Mouse (Mus musculus): ENCODE data around the gene Bcar3. TPM values are rescaled to one million over a fixed set of nuclear protein-coding genes. Genes with fewer than 3 reads are reported as not detected.

The Bcar3 gene
- polyA plus RNA-seq, 1 experiment: 17.2 TPM

GRCm38 (mm10) chr3:122430780-122431497, 137.0 kb downstream of the Bcar3 start:
- Histone ChIP-seq H3K27me3 (ENCODE audit: control insufficient read depth, insufficient read depth, low read length) (no peaks in the 10 kb centered on the region), H3K4me1 (ENCODE audit: control insufficient read depth, insufficient read depth, low read length) (no peaks in the 10 kb centered on the region), H3K4me3 (replicated peaks; ENCODE audit: insufficient read depth, low read depth, low read length) (no peak overlapping the region), H3K27ac (ENCODE audit: insufficient read depth, low read length) (no peak overlapping the region)
- no peak for TF ChIP-seq CTCF (IDR thresholded peaks at IDR 0.05; ENCODE audit: borderline replicate concordance, insufficient read depth, low read depth, low read length)
- no peak for TF ChIP-seq POLR2A (IDR thresholded peaks at IDR 0.05; ENCODE audit: borderline replicate concordance, insufficient read depth, low read length)
- WGBS: 52% methylated on average over 7 of the region's 7 CpGs
- no peak for DNase-seq

GRCm38 (mm10) chr3:122432811-122433406, 139.0 kb downstream of the Bcar3 start:
- TF ChIP-seq POLR2A (IDR thresholded peaks at IDR 0.05; ENCODE audit: borderline replicate concordance, insufficient read depth, low read length) (no peak), CTCF (IDR thresholded peaks at IDR 0.05; ENCODE audit: borderline replicate concordance, insufficient read depth, low read depth, low read length) (no peak)
- Histone ChIP-seq H3K27ac (ENCODE audit: insufficient read depth, low read length) (no peak overlapping the region), H3K27me3 (ENCODE audit: control insufficient read depth, insufficient read depth, low read length) (no peaks in the 10 kb centered on the region), H3K4me3 (replicated peaks; ENCODE audit: insufficient read depth, low read depth, low read length) (no peak overlapping the region), H3K4me1 (ENCODE audit: control insufficient read depth, insufficient read depth, low read length) (no peaks in the 10 kb centered on the region)
- DNase-seq: no peak
- WGBS: 53% methylated on average over 9 of the region's 9 CpGs

GRCm38 (mm10) chr3:122433975-122434626, 140.2 kb downstream of the Bcar3 start:
- no peak for DNase-seq
- H3K27me3 ChIP-seq (ENCODE audit: control insufficient read depth, insufficient read depth, low read length): no peaks in the 10 kb centered on the region
- H3K27ac ChIP-seq (ENCODE audit: insufficient read depth, low read length): no peak overlapping the region
- no peak overlapping the region for H3K4me3 ChIP-seq (replicated peaks; ENCODE audit: insufficient read depth, low read depth, low read length)
- WGBS: 89% methylated on average over 5 of the region's 5 CpGs
- TF ChIP-seq CTCF (IDR thresholded peaks at IDR 0.05; ENCODE audit: borderline replicate concordance, insufficient read depth, low read depth, low read length) (no peak), POLR2A (IDR thresholded peaks at IDR 0.05; ENCODE audit: borderline replicate concordance, insufficient read depth, low read length) (no peak)
- no peaks in the 10 kb centered on the region for H3K4me1 ChIP-seq (ENCODE audit: control insufficient read depth, insufficient read depth, low read length)

- WGBS: 82% methylated on average over 8 of the region's 8 CpGs
- H3K27me3 ChIP-seq (ENCODE audit: control insufficient read depth, insufficient read depth, low read length): no peaks in the 10 kb centered on the region
These were observed 141.3 kb downstream of the Bcar3 start for GRCm38 (mm10) chr3:122434983-122435935.

GRCm38 (mm10) chr3:122438143-122438825, 144.3 kb downstream of the Bcar3 start:
- H3K4me1 ChIP-seq (ENCODE audit: control insufficient read depth, insufficient read depth, low read length): no peaks in the 10 kb centered on the region
- H3K27ac ChIP-seq (ENCODE audit: insufficient read depth, low read length): no peak overlapping the region
- 44% methylated on average over 7 of the region's 7 CpGs for WGBS
- no peak for TF ChIP-seq CTCF (IDR thresholded peaks at IDR 0.05; ENCODE audit: borderline replicate concordance, insufficient read depth, low read depth, low read length)
- TF ChIP-seq POLR2A (IDR thresholded peaks at IDR 0.05; ENCODE audit: borderline replicate concordance, insufficient read depth, low read length): no peak
- H3K4me3 ChIP-seq (replicated peaks; ENCODE audit: insufficient read depth, low read depth, low read length): no peak overlapping the region
- no peaks in the 10 kb centered on the region for H3K27me3 ChIP-seq (ENCODE audit: control insufficient read depth, insufficient read depth, low read length)
- no peak for DNase-seq

More at GRCm38 (mm10) chr3:122434983-122435935, 141.3 kb downstream of the Bcar3 start:
- no peaks in the 10 kb centered on the region for H3K4me1 ChIP-seq (ENCODE audit: control insufficient read depth, insufficient read depth, low read length)
- H3K4me3 ChIP-seq (replicated peaks; ENCODE audit: insufficient read depth, low read depth, low read length): no peak overlapping the region
- H3K27ac ChIP-seq (ENCODE audit: insufficient read depth, low read length): no peak overlapping the region
- no peak for DNase-seq
- TF ChIP-seq POLR2A (IDR thresholded peaks at IDR 0.05; ENCODE audit: borderline replicate concordance, insufficient read depth, low read length): no peak
- TF ChIP-seq CTCF (IDR thresholded peaks at IDR 0.05; ENCODE audit: borderline replicate concordance, insufficient read depth, low read depth, low read length): peak; percentile 18; the same call in 1 of the 2 replicates

GRCm38 (mm10) chr3:122445696-122446095, 151.8 kb downstream of the Bcar3 start:
- Histone ChIP-seq H3K27me3 (ENCODE audit: control insufficient read depth, insufficient read depth, low read length) (no peaks in the 10 kb centered on the region), H3K4me1 (ENCODE audit: control insufficient read depth, insufficient read depth, low read length) (peaks cover 7% of the 10 kb centered on the region; the same call in 1 of the 2 replicates), H3K4me3 (replicated peaks; ENCODE audit: insufficient read depth, low read depth, low read length) (no peak overlapping the region), H3K27ac (ENCODE audit: insufficient read depth, low read length) (no peak overlapping the region)
- no peak for TF ChIP-seq CTCF (IDR thresholded peaks at IDR 0.05; ENCODE audit: borderline replicate concordance, insufficient read depth, low read depth, low read length)
- no peak for TF ChIP-seq POLR2A (IDR thresholded peaks at IDR 0.05; ENCODE audit: borderline replicate concordance, insufficient read depth, low read length)
- peak in 1 of 2 experiments; percentile 26 for DNase-seq
- WGBS: 14% methylated on average over 11 of the region's 11 CpGs

All from cerebellum, adult 2 months (tissue).